Mouse (Mus musculus): ENCODE results near the gene Gm49361.
"Not testable (repeated sequence)": the region's sequence is repeated elsewhere in the genome, so short reads cannot be mapped to it uniquely, and the experiment has no call there.

Gene Gm49361

DNA sequence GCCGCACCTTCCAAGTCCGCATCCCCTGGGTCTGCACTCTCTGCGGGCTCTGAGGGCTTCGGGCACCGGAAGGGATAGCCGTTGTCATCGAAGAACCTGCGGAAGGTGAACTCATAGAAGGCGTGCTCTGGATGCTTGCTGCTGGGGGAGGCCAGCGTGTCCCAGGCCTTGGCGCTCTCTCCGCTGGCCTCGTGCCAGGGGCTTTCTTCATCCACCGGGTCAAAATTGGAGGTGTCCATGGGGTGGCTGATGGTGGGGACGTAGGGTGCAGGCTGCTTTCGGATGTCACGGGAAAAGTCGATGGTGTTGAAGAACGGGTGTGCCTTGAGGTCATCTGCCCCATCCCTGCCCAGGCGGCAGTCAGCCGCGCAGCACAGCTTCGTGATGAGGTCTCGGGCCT, 54.6 kb downstream of the Gm49361 start:
- in situ Hi-C loops (cut with MseI, MboI), result no loop called here

DNA sequence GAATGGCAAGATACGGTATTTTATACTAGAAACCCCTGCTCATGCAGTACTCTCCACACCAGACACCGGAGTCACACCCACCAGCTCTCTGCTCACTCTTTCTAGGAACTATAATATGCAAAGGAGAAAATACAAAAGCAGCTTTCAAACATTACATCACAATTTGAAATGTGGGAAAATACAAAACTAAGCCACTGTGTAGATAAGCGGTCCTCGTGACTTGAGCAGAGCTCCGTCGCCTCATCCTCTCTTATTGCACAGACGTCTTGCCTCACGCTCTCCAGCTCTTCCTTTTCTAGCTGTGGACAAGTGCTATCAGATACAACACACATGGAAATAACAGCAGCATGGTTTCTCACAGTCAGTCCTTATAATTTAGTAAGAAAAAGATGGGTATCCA, 55.2 kb downstream of the Gm49361 start:
- in situ Hi-C loops (cut with MseI, MboI), result no loop called here

- in situ Hi-C loops (cut with MseI, MboI), result loop anchor here in 1 of 2 experiments (10.0 kb wide), 1 partner anchor 107 kb away; the partner anchor contains the start of gene Sap18
These were observed 57.8 kb downstream of the Gm49361 start for GRCm38 (mm10) chr14:57688066-57688465.

DNA sequence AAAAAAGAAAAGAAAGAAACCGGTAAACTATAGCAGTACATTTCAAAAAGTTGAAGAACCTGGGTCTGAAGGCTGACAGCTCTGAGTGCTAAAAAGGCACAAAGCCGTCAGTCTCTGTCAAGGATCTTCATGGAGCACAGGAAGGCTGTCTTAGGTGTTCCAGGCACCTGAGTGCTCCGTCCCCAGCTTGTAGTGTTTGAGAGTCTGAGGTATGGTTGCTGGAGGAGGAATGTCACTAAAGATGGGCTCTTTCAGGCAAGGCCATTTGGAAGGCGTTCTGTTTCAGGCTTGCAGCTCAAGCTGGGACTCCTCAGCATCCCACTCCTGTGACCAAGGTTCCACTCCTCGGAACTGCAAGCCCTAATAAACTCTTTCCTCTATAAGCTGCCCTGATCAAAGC, 58.5 kb downstream of the Gm49361 start:
- in situ Hi-C loops (cut with MseI, MboI), result loop anchor here in 1 of 2 experiments (10.0 kb wide), 1 partner anchor 107 kb away; the partner anchor contains the start of gene Sap18

DNA sequence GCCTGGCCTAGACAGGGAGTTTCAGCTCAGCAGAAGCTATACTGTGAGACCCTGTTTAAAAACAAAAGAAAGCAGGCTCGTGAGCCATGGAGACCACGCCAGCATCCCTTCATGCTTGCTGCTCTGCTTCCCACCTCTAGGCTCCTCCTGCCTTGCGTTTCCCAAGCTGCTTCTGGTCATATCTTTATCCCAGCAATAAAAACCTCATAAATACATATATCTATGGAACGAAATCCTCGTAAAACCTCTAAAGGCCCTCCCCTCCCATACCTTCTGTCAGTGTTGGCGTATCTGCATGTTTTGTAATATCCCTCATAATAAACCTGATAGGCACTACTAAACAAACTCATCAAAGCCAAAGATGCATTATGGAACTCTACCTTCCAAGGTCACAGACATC, 59.3 kb downstream of the Gm49361 start:
- in situ Hi-C loops (cut with MseI, MboI), result loop anchor here in 1 of 2 experiments (10.0 kb wide), 1 partner anchor 108 kb away; the partner anchor contains the start of gene Sap18

- in situ Hi-C loops (cut with MseI, MboI), result loop anchor here in 1 of 2 experiments (10.0 kb wide), 1 partner anchor 110 kb away; the partner anchor contains the start of gene Sap18
These were observed 61.3 kb downstream of the Gm49361 start for GRCm38 (mm10) chr14:57684579-57684978.

DNA sequence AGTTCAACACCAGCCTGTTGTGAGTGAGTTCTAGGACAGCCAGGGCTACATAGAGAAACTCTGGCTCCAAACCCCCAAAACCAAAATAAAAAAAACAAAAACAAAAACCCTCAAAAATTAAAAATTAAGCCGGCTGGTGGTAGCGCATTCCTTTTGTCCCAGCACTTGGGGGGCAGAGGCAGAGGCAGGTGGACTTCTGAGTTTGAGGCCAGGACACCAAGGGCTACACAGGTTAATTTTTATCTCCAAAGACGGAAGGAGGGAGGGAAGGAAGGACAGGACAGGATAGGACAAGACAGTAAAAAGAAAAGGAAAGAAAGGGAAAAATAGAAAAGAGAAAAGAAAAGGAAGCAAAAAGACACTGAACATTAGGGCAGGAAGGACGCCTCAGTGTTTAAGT, 63.2 kb downstream of the Gm49361 start:
- in situ Hi-C loops (cut with MseI, MboI), result loop anchor here in 1 of 2 experiments (10.0 kb wide), 1 partner anchor 112 kb away; the partner anchor contains the start of gene Sap18

DNA sequence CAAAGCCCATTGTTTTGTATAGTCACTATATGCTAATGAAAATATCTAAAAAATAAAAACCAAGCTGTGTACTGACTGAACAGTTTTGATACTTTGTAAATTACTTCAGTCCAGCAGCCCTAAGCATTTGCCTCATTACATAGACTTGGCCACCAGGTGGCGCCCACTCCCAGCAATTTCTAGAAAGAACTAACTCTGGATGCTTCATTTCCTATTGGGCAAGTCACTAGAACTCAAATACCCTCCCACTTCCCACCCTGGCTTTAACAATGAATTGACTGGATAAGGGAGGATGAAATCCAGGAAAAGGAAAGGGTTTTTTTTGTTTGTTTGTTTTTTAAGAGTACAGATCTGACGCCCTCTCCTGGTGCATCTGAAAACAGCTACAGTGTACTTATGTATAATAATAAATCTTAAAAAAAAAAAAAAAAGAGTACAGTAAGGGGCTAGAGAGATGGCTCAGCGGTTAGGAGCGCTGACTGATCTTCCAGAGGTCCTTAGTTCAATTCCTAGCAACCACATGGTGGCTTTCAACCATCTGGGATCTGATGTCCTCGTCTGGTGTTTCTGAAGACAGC, 65.9 kb downstream of the Gm49361 start:
- in situ Hi-C loops (cut with MseI, MboI), result loop anchor here in 1 of 2 experiments (10.0 kb wide), 1 partner anchor 115 kb away; the partner anchor contains the start of gene Sap18

DNA sequence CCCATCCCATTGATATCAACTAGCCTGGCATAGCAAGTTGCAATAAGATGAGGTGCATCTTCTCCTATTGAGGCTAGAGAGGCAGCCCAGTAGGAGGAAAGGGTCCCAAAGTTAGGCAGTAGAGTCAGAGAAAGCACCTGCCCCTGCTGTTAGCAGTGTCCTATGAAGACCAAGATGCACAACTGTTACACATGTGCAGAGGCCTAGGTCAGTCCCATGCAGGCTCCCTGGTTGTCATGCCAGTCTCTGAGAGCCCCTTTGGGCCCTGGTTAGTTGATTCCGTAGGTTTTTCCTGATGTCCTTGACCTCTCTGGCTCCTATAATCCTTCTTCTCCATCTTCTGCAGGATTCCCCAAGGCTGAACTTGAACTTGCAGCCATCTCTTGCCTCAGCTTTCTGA, 66.4 kb downstream of the Gm49361 start:
- in situ Hi-C loops (cut with MseI, MboI), result no loop called here

GRCm38 (mm10) chr14:57675481-57675880, 70.4 kb downstream of the Gm49361 start:
- in situ Hi-C loops (cut with MseI, MboI), result no loop called here

DNA sequence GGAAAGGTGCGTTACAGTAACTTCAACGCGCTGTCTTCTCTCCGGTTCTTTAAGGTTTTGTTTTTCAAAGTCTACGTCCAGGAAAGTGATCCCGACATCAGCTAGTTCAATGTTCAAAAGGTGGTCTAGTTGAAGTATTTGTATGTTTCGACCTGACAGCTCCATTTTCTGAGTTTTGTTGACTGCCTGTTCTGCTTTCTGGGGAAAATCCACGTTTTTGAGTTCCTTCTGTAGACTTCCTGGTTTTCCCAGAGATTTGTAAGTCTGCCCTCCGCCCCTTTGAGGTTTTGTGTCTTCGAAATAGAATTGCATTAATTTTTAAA, 80.3 kb downstream of the Gm49361 start:
- in situ Hi-C loops (cut with MseI, MboI), result no loop called here

GRCm38 (mm10) chr14:57664822-57665627, 80.9 kb downstream of the Gm49361 start, which contains the start of gene Xpo4:
Gene Xpo4, minus strand, starts transcription at chr14:57665430.
- in situ Hi-C loops (cut with MseI, MboI), result no loop called here

DNA sequence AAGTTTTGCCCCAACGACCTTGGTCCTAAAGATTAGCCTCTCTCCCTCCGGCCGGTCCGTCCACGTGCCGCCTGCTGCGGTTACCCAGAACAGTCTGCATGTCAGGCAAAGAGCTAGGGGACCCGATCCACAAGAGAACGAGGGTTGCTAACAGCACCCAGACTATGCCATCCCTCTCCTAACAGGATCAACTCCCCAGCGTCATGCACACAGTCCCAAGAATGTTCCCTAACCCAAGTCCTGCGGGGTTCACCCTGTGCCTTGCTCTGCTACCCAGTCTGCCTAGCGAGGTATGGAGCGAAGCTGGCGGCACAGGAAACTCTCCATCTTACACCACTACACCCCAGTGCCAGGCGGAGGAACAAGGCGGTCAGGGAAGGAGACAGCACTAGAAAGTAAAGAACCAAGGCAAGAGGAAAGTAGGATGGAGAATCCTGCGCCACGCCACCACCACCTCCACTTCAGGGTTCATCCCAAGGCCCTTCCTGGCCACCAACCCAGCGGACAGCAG, 81.5 kb downstream of the Gm49361 start:
- in situ Hi-C loops (cut with MseI, MboI), result no loop called here

DNA sequence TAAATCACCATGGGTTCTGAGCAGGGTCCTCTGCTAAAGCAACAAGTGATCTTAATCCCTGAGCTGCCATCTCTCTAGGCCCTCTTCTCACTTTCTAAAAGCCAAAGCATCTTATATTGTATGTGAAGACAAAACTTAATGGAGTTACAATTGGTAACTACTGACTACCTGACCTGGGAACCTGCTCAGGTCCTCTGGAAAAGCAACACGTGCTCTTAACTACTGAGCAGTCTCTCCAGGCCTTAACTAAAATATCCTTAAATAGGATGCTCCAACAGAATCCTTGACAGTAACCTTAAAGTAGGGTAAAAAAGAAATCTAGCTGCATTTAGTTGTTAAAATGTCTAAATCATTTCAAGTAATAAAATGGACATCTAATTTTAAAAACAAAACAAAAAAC, 82.3 kb downstream of the Gm49361 start:
- in situ Hi-C loops (cut with MseI, MboI), result no loop called here

GRCm38 (mm10) chr14:57658301-57658700, 87.6 kb downstream of the Gm49361 start:
- in situ Hi-C loops (cut with MseI, MboI), result no loop called here

DNA sequence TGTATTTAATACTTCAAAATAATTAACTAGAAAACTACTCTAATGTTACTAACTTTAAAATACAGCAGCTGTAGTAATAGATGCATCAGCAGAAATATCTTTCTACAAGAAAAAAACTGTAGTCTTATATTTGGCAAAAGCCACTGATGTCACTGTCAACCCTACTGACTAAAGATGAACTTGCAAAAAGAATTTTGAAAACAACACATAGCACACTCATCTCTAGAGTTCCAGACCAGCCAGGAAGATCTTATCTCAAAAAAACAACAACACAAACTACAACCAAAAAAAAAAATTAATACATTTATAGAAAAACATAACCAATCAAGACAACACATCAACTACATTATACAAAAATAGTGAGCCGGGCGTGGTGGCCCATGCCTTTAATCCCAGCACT, 88.4 kb downstream of the Gm49361 start:
- in situ Hi-C loops (cut with MseI, MboI), result no loop called here

- in situ Hi-C loops (cut with MseI, MboI), result not testable (repeated sequence)
These were observed 89.4 kb downstream of the Gm49361 start for GRCm38 (mm10) chr14:57656519-57656918.

DNA sequence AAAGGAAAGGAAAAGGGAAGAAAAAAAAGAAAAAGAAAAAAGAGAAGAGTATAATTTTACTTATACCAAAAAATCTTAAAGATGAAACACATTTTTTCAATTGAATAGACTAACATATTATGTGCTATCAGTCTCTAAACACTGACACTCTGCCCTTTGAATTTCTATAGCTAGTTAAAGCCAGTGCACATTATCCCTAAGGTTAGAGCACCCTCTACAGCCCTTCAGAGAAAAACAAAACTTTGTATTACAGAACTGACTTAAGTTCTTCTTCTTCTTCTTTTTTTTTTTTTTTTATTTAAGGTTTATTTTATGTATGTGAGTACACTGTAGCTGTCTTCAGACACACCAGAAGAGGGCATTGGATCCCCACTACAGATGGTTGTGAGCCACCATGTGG, 96.4 kb downstream of the Gm49361 start:
- in situ Hi-C loops (cut with MseI, MboI), result no loop called here

GRCm38 (mm10) chr14:57646155-57646554, 99.7 kb downstream of the Gm49361 start:
- in situ Hi-C loops (cut with MseI, MboI), result no loop called here

DNA sequence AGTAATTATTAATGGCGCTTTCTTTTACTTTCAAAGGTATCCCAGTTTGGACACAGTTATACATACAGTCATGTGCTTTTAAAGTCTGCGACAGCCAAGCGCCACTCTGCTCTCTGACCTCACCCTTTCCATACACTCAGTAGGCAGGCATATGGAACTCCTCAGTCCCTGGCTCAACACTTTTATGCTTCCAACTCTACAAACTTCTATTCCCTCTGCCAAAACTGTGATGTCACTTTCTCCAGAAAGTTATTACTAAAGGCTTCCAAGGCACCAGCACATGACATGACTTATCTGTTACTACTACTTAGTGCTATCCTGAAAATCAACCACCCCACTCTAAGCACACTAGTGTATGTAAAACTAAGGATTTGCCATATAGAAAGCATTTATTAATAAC, 106.8 kb downstream of the Gm49361 start:
- in situ Hi-C loops (cut with MseI, MboI), result no loop called here

- in situ Hi-C loops (cut with MseI, MboI), result no loop called here
These were observed 111.8 kb downstream of the Gm49361 start for GRCm38 (mm10) chr14:57634141-57634540.

DNA sequence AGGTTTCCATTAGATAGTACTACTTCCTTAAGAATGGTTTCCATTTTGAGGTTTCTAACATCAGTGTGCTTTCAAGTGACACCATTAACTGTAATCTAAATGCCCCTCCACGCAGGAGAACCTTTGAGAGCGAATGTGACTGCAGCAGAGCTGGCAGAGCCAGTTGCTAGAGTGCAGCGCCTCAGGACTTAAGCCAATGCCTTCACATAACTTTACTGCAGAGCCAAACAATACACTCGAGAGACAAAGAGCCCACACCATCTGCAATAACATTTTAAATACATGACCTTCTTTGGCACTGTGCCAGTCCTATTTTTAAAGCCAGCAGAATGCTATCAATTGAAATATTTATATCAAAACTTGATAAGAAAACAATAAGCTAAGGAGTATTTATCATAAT, 116.3 kb downstream of the Gm49361 start:
- in situ Hi-C loops (cut with MseI, MboI), result no loop called here

DNA sequence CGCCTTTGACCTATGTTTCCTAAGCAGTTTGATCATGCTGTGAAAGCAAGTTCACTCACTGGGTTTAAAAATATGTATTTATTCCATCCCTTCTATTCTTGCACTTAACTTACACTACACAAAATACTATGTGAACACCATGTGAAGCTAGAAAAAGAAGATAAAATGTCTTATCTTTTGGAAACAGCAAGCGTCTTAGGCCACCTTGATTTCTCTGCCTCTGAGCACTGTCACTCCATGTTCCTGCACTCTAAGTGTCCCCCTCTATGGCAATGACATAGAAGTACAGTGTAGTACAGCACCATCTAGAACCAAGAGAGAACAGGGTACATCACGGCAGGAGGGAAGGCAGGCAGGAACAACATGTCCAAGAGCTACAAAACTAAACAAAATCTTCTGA, 123.0 kb downstream of the Gm49361 start:
- in situ Hi-C loops (cut with MseI, MboI), result no loop called here

Measured in mouse trophoblast stem cell (cell line).